10 mouse cellular contexts compared by ENCODE assay signal in genomic region chr7:37343691-37344233, GRCm38 (mm10).
DNase-seq lines count a peak whose midpoint lies in the region; ATAC-seq and TF ChIP-seq lines count a peak whose summit lies in the region.
"Had no signal": no experiment of that assay in that cellular context is flagged by ENCODE, and none has a peak within 500 bp of the region (broad histone marks: within the 10 kb centered on the region; RNA-seq: fewer than 3 reads in every experiment).

No protein-coding gene starts in this region.

- DNase-seq in kidney, postnatal 10 days = no peak
- DNase-seq in embryonic facial prominence, embryonic 14.5 days (ENCODE audit: low spot score) = peak; percentile 32
- no peak for DNase-seq in right cerebral cortex, adult 2 months (ENCODE audit: low spot score in 2 of 2)
- DNase-seq in gastrocnemius, postnatal 14 days = no peak
- no peak for DNase-seq in left cerebral cortex, postnatal 4 days

- peaks cover 20% of the 10 kb centered on the region for H3K4me1 ChIP-seq in kidney, embryonic 15.5 days
- peaks cover 10% of the 10 kb centered on the region for H3K4me1 ChIP-seq in embryonic facial prominence, embryonic 14.5 days (ENCODE audit: control insufficient read depth, insufficient read depth, low read length)
- H3K4me1 ChIP-seq in intestine, embryonic 16.5 days (ENCODE audit: control insufficient read depth, insufficient read depth, low read length) = 0 out of 2 replicates have a peak, but pooled peaks cover 3% of the 10 kb centered on the region
- H3K4me1 ChIP-seq: liver, embryonic 15.5 days had no signal

- ATAC-seq in kidney, embryonic 15.5 days (replicated peaks; ENCODE audit: low FRiP score) = no peak
- peak; percentile 31; the same call in 1 of the 2 replicates for ATAC-seq in embryonic facial prominence, embryonic 14.5 days (ENCODE audit: low read depth)
- ATAC-seq in intestine, embryonic 16.5 days = no peak

- H3K27me3 ChIP-seq in kidney, embryonic 15.5 days = peaks cover 58% of the 10 kb centered on the region
- H3K27me3 ChIP-seq in embryonic facial prominence, embryonic 14.5 days (replicated peaks; ENCODE audit: control insufficient read depth, insufficient read depth, low read length) = peaks cover 3% of the 10 kb centered on the region
- H3K27me3 ChIP-seq in intestine, embryonic 16.5 days (replicated peaks; ENCODE audit: control insufficient read depth, insufficient read depth, low read length) = no peaks in the 10 kb centered on the region; the same call in 1 of the 2 replicates
- H3K27me3 ChIP-seq in myocyte (ENCODE audit: control insufficient read depth, insufficient read depth, insufficient read length) = no peaks in the 10 kb centered on the region

- no peaks in the 10 kb centered on the region for H3K79me2 ChIP-seq in myocyte (ENCODE audit: control insufficient read depth, insufficient read depth)

- no peaks in the 10 kb centered on the region for H3K9me3 ChIP-seq in kidney, embryonic 15.5 days (replicated peaks)
- no peaks in the 10 kb centered on the region for H3K9me3 ChIP-seq in embryonic facial prominence, embryonic 14.5 days (ENCODE audit: control insufficient read depth, low read length)
- no peaks in the 10 kb centered on the region for H3K9me3 ChIP-seq in intestine, embryonic 16.5 days (ENCODE audit: control insufficient read depth, low read length)
- H3K9me3 ChIP-seq: liver, embryonic 15.5 days had no signal

- no peaks in the 10 kb centered on the region for H3K36me3 ChIP-seq in kidney, embryonic 15.5 days
- no peaks in the 10 kb centered on the region for H3K36me3 ChIP-seq in embryonic facial prominence, embryonic 14.5 days (ENCODE audit: control insufficient read depth, insufficient read depth, low read length)
- H3K36me3 ChIP-seq in intestine, embryonic 16.5 days (ENCODE audit: control insufficient read depth, insufficient read depth, low read length) = no peaks in the 10 kb centered on the region
- no peaks in the 10 kb centered on the region for H3K36me3 ChIP-seq in myocyte (ENCODE audit: control insufficient read depth, insufficient read depth)
- H3K36me3 ChIP-seq: G1E; liver, embryonic 15.5 days had no signal

- H3K4me3 ChIP-seq in kidney, embryonic 15.5 days (replicated peaks) = peak overlapping the region; percentile 36; the same call in 1 of the 2 replicates
- H3K4me3 ChIP-seq in embryonic facial prominence, embryonic 14.5 days (ENCODE audit: low read depth, low read length) = peak overlapping the region; percentile 34
- peak overlapping the region; percentile 31; the same call in 1 of the 2 replicates for H3K4me3 ChIP-seq in intestine, embryonic 16.5 days (ENCODE audit: low read length)
- H3K4me3 ChIP-seq in myocyte = no peak overlapping the region
- H3K4me3 ChIP-seq: liver, embryonic 15.5 days had no signal

- H3K4me2 ChIP-seq in kidney, embryonic 15.5 days = peak overlapping the region; percentile 74
- H3K4me2 ChIP-seq in embryonic facial prominence, embryonic 14.5 days (ENCODE audit: low read depth, low read length) = peak overlapping the region; percentile 70
- H3K4me2 ChIP-seq in intestine, embryonic 16.5 days (ENCODE audit: low read depth, low read length) = 0 out of 2 replicates have a peak overlapping the region, but pooled peaks have one; percentile 62
- peak overlapping the region; percentile 56 for H3K4me2 ChIP-seq in myocyte (ENCODE audit: low read depth)

- H3ac ChIP-seq in myocyte (ENCODE audit: control insufficient read depth, insufficient read length) = no peak overlapping the region

- TF ChIP-seq POLR2A in myocyte (IDR thresholded peaks at IDR 0.05; ENCODE audit: insufficient read length, low read depth) = no peak

- WGBS in kidney, embryonic 15.5 days = 34% methylated on average over 18 of the region's 18 CpGs
- WGBS in embryonic facial prominence, embryonic 14.5 days = 23% methylated on average over 18 of the region's 18 CpGs
- WGBS in intestine, embryonic 16.5 days = 44% methylated on average over 18 of the region's 18 CpGs

- H3K27ac ChIP-seq in kidney, embryonic 15.5 days = no peak overlapping the region
- no peak overlapping the region for H3K27ac ChIP-seq in embryonic facial prominence, embryonic 14.5 days (replicated peaks; ENCODE audit: low read depth, low read length)
- no peak overlapping the region for H3K27ac ChIP-seq in intestine, embryonic 16.5 days (ENCODE audit: low read length)
- H3K27ac ChIP-seq: liver, embryonic 15.5 days had no signal

- H3K9ac ChIP-seq in kidney, embryonic 15.5 days = no peak overlapping the region
- H3K9ac ChIP-seq in embryonic facial prominence, embryonic 14.5 days (ENCODE audit: low read depth, low read length) = peak overlapping the region; percentile 41
- H3K9ac ChIP-seq in intestine, embryonic 16.5 days (ENCODE audit: low read depth, low read length) = no peak overlapping the region
- H3K9ac ChIP-seq: liver, embryonic 15.5 days had no signal

- intact Hi-C loops in gastrocnemius, postnatal 14 days (cut with DNase I; ENCODE audit: low total_unique reads) = loop anchor here (5.0 to 10.0 kb wide), 3 partner anchors 369 to 1461 kb away; no protein-coding TSS in a partner anchor
- intact Hi-C loops in left cerebral cortex, postnatal 4 days (cut with DNase I) = loop anchor here (5.0 kb wide), 3 partner anchors 626 to 1271 kb away; no protein-coding TSS in a partner anchor

TF ChIP-seq in myocyte, 11 proteins besides CTCF, POLR2A, EP300 and RAD21:
- no peak for TF ChIP-seq POLR2AphosphoS2 (IDR thresholded peaks at IDR 0.05; ENCODE audit: insufficient read length, low read depth)
- no peak for TF ChIP-seq CEBPB (IDR thresholded peaks at IDR 0.05; ENCODE audit: insufficient read depth, poor library complexity, severe bottlenecking)
- TF ChIP-seq MYOD1 (IDR thresholded peaks at IDR 0.05; ENCODE audit: control insufficient read depth in 1 of 3, insufficient read length in 2 of 3, low read depth in 2 of 3) = peak in 2 of 3 experiments; percentile 5 to 8
TF ChIP-seq in myocyte: peak in this region for 1.
